Mouse (Mus musculus) forebrain, embryonic 12.5 days (tissue): ENCODE data around the gene Pld5. TPM values are rescaled to one million over a fixed set of nuclear protein-coding genes. Genes with fewer than 3 reads are reported as not detected.
A peak's percentile ranks its signal among the peaks of the same experiment; 100 is the strongest.

ENCODE experiments used
- ATAC-seq: fragments of 200-750 bp; cut with Nextera tagmentation; 2 replicates; pipeline ENCODE4 v1.8.0; 2017; ENCODE audit warnings: moderate TSS enrichment; ENCODE audit not compliant: low FRiP score
- H3K27ac ChIP-seq: fragments of 300-500 bp; sonication (generic); 2 replicates; pipeline ENCODE4 v1.5.1; 2016; ENCODE audit warnings: mild to moderate bottlenecking
- H3K27me3 ChIP-seq: fragments of 300-500 bp; sonication (generic); 2 replicates; pipeline ENCODE4 v1.6.1; 2016; ENCODE audit warnings: mild to moderate bottlenecking
- H3K36me3 ChIP-seq: fragments of 300-500 bp; sonication (generic); replicated peaks from 2 replicates; pipeline ENCODE4 v1.6.1; 2016; ENCODE audit warnings: mild to moderate bottlenecking
- H3K4me1 ChIP-seq: fragments of 300-500 bp; sonication (generic); 2 replicates; pipeline ENCODE4 v1.6.1; 2016
- H3K4me2 ChIP-seq: fragments of 300-500 bp; sonication (generic); 2 replicates; pipeline ENCODE4 v1.6.1; 2016; ENCODE audit warnings: mild to moderate bottlenecking, moderate library complexity
- H3K4me3 ChIP-seq: fragments of 300-500 bp; sonication (generic); replicated peaks from 2 replicates; pipeline ENCODE4 v1.5.1; 2016; ENCODE audit warnings: mild to moderate bottlenecking
- H3K9ac ChIP-seq: fragments of 300-500 bp; sonication (generic); 2 replicates; pipeline ENCODE4 v1.6.1; 2016; ENCODE audit warnings: mild to moderate bottlenecking
- H3K9me3 ChIP-seq: fragments of 300-500 bp; sonication (generic); 2 replicates; pipeline ENCODE4 v1.6.1; 2016
- WGBS: fragments of 180-500 bp; shearing (Covaris S2); methylation state at CpG from one replicate; pipeline ENCODE4 v1.1.7; 2016; 5-methylcytosine and 5-hydroxymethylcytosine counted together
- polyA plus RNA-seq: library from polyadenylated mRNA; unstranded; fragments of >200 nt; fragmentation: Nextera tagmentation; extraction: Ambion mirVana; gene quantifications from 2 replicates; pipeline ENCODE4 v1.2.1, GENCODE M21; 2016

Pld5 gene
- polyA plus RNA-seq, 1 experiment from 2014 or later = 1.0 TPM

DNA sequence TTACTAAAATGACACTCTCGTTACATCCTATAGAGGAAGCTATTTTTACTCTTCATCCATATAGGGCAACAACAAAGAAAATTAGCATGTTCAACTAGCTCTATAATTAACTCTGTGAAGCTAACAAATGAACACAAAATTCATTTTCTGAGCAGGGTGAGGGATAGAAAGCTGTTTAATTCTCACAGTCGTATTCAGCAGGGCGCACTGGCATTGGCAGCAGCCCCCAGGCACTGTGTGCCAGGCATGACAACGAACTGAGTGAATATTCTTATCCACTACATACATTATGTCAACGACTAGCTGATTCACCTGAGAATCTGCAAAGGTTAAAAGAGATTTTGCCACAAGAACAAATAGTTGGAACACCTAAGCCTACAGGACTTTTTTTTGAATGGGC lies 304.4 kb downstream of the Pld5 start:
- H3K27me3 ChIP-seq = no peaks in the 10 kb centered on the region
- no peak overlapping the region for H3K27ac ChIP-seq
- no peak for ATAC-seq
- WGBS = 49% methylated on average over 5 of the region's 5 CpGs
- H3K4me1 ChIP-seq = no peaks in the 10 kb centered on the region
- no peaks in the 10 kb centered on the region for H3K9me3 ChIP-seq
- no peaks in the 10 kb centered on the region for H3K36me3 ChIP-seq
- no peak overlapping the region for H3K4me2 ChIP-seq
- H3K4me3 ChIP-seq = no peak overlapping the region
- H3K9ac ChIP-seq = no peak overlapping the region

DNA sequence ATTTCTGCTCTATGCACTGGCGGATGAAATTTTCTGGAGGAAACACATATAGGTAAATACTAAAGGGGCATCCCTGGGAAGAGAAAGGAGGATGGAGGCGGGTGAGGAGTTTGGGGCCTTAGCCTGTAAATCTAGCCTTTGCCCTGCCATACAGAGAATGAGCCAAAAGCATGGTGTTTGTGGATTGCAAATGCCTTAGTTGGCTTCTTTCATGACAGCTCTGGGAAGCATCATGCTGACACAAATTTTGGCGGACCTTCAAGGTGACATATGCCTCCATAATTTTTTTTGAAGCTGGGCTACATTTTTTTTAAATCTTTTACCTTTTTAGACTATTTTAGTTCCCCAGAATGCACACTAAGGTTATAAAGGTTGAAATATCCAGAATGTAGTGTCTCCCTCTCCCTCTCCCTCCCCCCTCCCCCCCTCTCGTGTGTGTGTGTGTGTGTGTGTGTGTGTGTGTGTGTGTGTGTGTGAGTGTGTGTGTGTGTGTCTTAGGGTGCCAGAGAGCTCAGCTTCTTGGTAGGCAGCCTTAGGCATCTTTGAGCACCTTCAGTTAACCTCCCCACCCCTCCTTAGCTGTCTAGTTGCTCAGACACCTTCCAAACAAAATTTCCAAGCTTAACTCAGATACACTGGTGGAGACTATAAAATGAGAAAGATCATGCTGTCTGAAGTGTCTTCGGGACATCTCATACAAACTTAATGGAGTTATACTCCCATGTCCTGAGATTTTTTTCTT lies 307.9 kb downstream of the Pld5 start:
- no peaks in the 10 kb centered on the region for H3K4me1 ChIP-seq
- H3K36me3 ChIP-seq = no peaks in the 10 kb centered on the region
- no peak for ATAC-seq
- H3K4me3 ChIP-seq = no peak overlapping the region
- no peak overlapping the region for H3K4me2 ChIP-seq
- no peaks in the 10 kb centered on the region for H3K27me3 ChIP-seq
- no peak overlapping the region for H3K9ac ChIP-seq
- WGBS = 94% methylated on average over 5 of the region's 5 CpGs
- H3K27ac ChIP-seq = no peak overlapping the region
- no peaks in the 10 kb centered on the region for H3K9me3 ChIP-seq

GRCm38 (mm10) chr1:175961786-175962185 lies 313.3 kb downstream of the Pld5 start:
- Histone ChIP-seq H3K36me3 (no peaks in the 10 kb centered on the region), H3K27ac (no peak overlapping the region), H3K4me2 (no peak overlapping the region), H3K9me3 (no peaks in the 10 kb centered on the region), H3K27me3 (no peaks in the 10 kb centered on the region), H3K4me3 (no peak overlapping the region), H3K4me1 (no peaks in the 10 kb centered on the region), H3K9ac (no peak overlapping the region)
- WGBS = 88% methylated on average over 2 of the region's 2 CpGs
- no peak for ATAC-seq

GRCm38 (mm10) chr1:175950851-175951250 lies 324.3 kb downstream of the Pld5 start:
- no peak overlapping the region for H3K4me2 ChIP-seq
- H3K4me1 ChIP-seq = no peaks in the 10 kb centered on the region
- H3K4me3 ChIP-seq = no peak overlapping the region
- no peak overlapping the region for H3K9ac ChIP-seq
- H3K27ac ChIP-seq = no peak overlapping the region
- no peaks in the 10 kb centered on the region for H3K27me3 ChIP-seq
- H3K9me3 ChIP-seq = no peaks in the 10 kb centered on the region
- ATAC-seq = no peak
- WGBS = 92% methylated on average over 2 of the region's 2 CpGs
- no peaks in the 10 kb centered on the region for H3K36me3 ChIP-seq

DNA sequence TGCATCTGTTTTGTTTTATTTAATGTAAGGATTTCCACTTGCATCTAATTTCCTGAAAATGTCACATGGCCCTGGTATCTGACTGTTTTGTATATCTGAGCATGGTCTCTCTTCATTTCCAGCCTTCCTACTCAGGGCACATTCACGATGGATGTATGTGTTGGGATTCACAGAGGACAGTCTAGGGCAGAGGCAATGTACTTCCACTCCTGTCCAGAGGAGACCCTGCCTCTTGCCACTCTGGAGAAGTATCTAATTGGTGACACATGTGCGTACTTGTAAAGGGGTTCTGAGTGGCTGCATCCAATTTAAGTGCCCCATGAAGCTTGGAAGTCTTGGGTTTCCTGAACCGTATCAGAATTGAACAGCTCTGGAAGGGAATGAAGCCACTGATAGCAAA lies 324.7 kb downstream of the Pld5 start:
- H3K27ac ChIP-seq = no peak overlapping the region
- H3K4me1 ChIP-seq = no peaks in the 10 kb centered on the region
- H3K4me2 ChIP-seq = no peak overlapping the region
- 79% methylated on average over 3 of the region's 3 CpGs for WGBS
- H3K4me3 ChIP-seq = no peak overlapping the region
- no peak for ATAC-seq
- H3K9ac ChIP-seq = no peak overlapping the region
- H3K9me3 ChIP-seq = no peaks in the 10 kb centered on the region
- no peaks in the 10 kb centered on the region for H3K36me3 ChIP-seq
- no peaks in the 10 kb centered on the region for H3K27me3 ChIP-seq

- H3K9me3 ChIP-seq = no peaks in the 10 kb centered on the region
- H3K4me2 ChIP-seq = no peak overlapping the region
- ATAC-seq = no peak
- no peak overlapping the region for H3K27ac ChIP-seq
- H3K9ac ChIP-seq = no peak overlapping the region
- no peaks in the 10 kb centered on the region for H3K27me3 ChIP-seq
- 76% methylated on average over 4 of the region's 4 CpGs for WGBS
- H3K36me3 ChIP-seq = no peaks in the 10 kb centered on the region
- no peak overlapping the region for H3K4me3 ChIP-seq
- no peaks in the 10 kb centered on the region for H3K4me1 ChIP-seq
Measured at GRCm38 (mm10) chr1:175946718-175947315, 328.3 kb downstream of the Pld5 start.

DNA sequence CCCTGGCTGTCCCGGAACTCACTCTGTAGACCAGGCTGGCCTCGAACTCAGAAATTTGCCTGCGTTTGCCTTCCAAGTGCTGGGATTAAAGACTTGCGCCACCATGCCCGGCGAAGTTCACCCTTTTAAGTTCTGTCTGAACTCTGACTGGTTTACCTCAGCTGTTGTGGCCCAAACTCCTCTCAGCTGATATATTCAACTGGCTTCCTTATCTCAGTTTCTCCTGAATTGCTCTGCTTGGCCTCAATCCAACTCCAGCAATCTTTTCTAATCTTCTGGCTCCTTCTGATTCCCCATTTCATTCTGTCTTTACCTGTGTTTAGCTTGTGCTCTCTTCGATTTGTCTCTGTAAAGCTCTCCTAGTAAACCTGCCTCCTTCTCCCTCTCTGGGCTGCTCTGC lies 331.9 kb downstream of the Pld5 start:
- WGBS = 88% methylated on average over 7 of the region's 7 CpGs
- Histone ChIP-seq H3K36me3 (no peaks in the 10 kb centered on the region), H3K9me3 (no peaks in the 10 kb centered on the region), H3K4me2 (no peak overlapping the region), H3K9ac (no peak overlapping the region), H3K4me3 (no peak overlapping the region), H3K4me1 (no peaks in the 10 kb centered on the region), H3K27me3 (no peaks in the 10 kb centered on the region), H3K27ac (no peak overlapping the region)
- no peak for ATAC-seq

GRCm38 (mm10) chr1:175938731-175939130 lies 336.4 kb downstream of the Pld5 start:
- H3K27me3 ChIP-seq = no peaks in the 10 kb centered on the region
- no peaks in the 10 kb centered on the region for H3K9me3 ChIP-seq
- H3K36me3 ChIP-seq = no peaks in the 10 kb centered on the region
- no peak overlapping the region for H3K27ac ChIP-seq
- ATAC-seq = no peak
- no peak overlapping the region for H3K4me2 ChIP-seq
- H3K4me1 ChIP-seq = peaks cover 3% of the 10 kb centered on the region
- WGBS = 82% methylated on average over 3 of the region's 3 CpGs
- H3K4me3 ChIP-seq = no peak overlapping the region
- no peak overlapping the region for H3K9ac ChIP-seq

DNA sequence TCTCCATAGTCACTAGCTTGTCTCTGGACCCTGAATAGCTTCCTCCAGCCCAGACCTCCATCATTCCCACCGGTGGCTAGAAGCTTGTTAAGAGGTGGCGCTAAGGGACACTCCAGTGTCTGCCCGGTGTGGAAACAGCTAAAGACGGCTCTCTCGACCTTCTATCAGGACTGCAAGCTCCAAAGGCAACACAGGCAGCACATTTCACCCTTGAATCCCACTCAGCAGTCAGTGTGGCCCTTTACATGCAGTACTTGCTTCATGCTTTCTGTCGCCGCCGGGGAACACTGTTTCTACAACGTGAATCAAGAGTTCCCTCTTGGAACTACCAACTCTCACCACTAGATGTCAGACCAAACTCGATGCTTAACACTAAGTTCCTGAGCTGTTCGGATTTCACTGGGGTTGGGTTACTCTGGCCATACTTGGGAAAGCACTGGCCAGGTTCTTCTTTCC lies 338.8 kb downstream of the Pld5 start:
- Histone ChIP-seq H3K27ac (no peak overlapping the region), H3K4me1 (peaks cover 3% of the 10 kb centered on the region), H3K4me3 (no peak overlapping the region), H3K9ac (no peak overlapping the region), H3K27me3 (no peaks in the 10 kb centered on the region), H3K36me3 (no peaks in the 10 kb centered on the region), H3K9me3 (no peaks in the 10 kb centered on the region), H3K4me2 (peak overlapping the region; percentile 47)
- WGBS = 10% methylated on average over 11 of the region's 11 CpGs
- ATAC-seq = peak; percentile 88

DNA sequence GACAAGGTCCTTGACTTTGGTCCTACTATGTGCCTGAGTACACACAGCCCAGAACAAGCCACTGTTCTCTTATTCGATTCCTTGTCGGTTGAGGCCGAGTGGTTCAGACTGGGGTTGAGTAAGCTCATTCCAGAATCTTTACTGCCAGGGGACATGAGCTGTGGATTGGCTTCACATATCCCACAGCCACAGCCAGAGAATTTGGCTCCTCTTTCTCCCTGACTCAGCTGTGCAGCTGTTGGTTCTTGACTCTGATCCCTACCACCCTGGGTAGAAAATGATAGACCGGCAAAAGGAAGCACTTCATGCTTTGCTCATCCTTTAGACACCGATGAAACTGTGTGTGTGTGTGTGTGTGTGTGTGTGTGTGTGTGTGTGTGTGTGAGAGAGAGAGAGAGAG lies 343.7 kb downstream of the Pld5 start:
- no peak overlapping the region for H3K4me2 ChIP-seq
- H3K9me3 ChIP-seq = no peaks in the 10 kb centered on the region
- H3K27ac ChIP-seq = no peak overlapping the region
- H3K27me3 ChIP-seq = no peaks in the 10 kb centered on the region
- WGBS = 97% methylated on average over 5 of the region's 5 CpGs
- H3K4me3 ChIP-seq = no peak overlapping the region
- H3K4me1 ChIP-seq = peaks cover 3% of the 10 kb centered on the region
- H3K36me3 ChIP-seq = no peaks in the 10 kb centered on the region
- ATAC-seq = no peak
- H3K9ac ChIP-seq = no peak overlapping the region

- WGBS = 56% methylated on average over 7 of the region's 7 CpGs
- Histone ChIP-seq H3K36me3 (no peaks in the 10 kb centered on the region), H3K4me2 (no peak overlapping the region), H3K27ac (no peak overlapping the region), H3K9me3 (no peaks in the 10 kb centered on the region), H3K9ac (no peak overlapping the region), H3K4me1 (no peaks in the 10 kb centered on the region), H3K4me3 (no peak overlapping the region), H3K27me3 (no peaks in the 10 kb centered on the region)
- ATAC-seq = peak; percentile 70
Measured at GRCm38 (mm10) chr1:175923848-175924787, 351.0 kb downstream of the Pld5 start.

- no peaks in the 10 kb centered on the region for H3K4me1 ChIP-seq
- H3K27me3 ChIP-seq = no peaks in the 10 kb centered on the region
- no peak overlapping the region for H3K4me3 ChIP-seq
- H3K4me2 ChIP-seq = no peak overlapping the region
- 95% methylated on average over 8 of the region's 8 CpGs for WGBS
- ATAC-seq = no peak
- H3K9me3 ChIP-seq = no peaks in the 10 kb centered on the region
- H3K9ac ChIP-seq = no peak overlapping the region
- H3K27ac ChIP-seq = no peak overlapping the region
- no peaks in the 10 kb centered on the region for H3K36me3 ChIP-seq
Measured at GRCm38 (mm10) chr1:175921091-175921490, 354.0 kb downstream of the Pld5 start.
